Mouse (Mus musculus) C2C12 (cell line): ENCODE data around the gene Nuak2. TPM values are rescaled to one million over a fixed set of nuclear protein-coding genes. Genes with fewer than 3 reads are reported as not detected.

ENCODE experiments used
- H3K27me3 ChIP-seq: one replicate; pipeline ENCODE4 v1.6.1; 2011; ENCODE audit not compliant: control insufficient read depth, insufficient read depth, insufficient read length
- H3K36me3 ChIP-seq: one replicate; pipeline ENCODE4 v1.6.1; 2011; ENCODE audit not compliant: control insufficient read depth, insufficient read depth
- H3K4me3 ChIP-seq: one replicate; pipeline ENCODE4 v1.5.1; 2011; ENCODE audit warnings: mild to moderate bottlenecking, control low read depth; ENCODE audit not compliant: poor library complexity, insufficient read depth, severe bottlenecking
- H3K79me2 ChIP-seq: one replicate; pipeline ENCODE4 v1.6.1; 2011; ENCODE audit not compliant: control insufficient read depth, insufficient read depth
- H3K79me3 ChIP-seq: one replicate; pipeline ENCODE4 v1.6.1; 2011; ENCODE audit warnings: low read depth, control low read depth
- H3ac ChIP-seq: one replicate; pipeline ENCODE3; 2011; ENCODE audit warnings: low read depth; ENCODE audit not compliant: control insufficient read depth, insufficient read length
- CEBPB ChIP-seq: IDR thresholded peaks from one replicate; pipeline ENCODE4 v1.6.1; 2011; ENCODE audit warnings: low read depth, mild to moderate bottlenecking, control low read depth, moderate library complexity
- CTCF ChIP-seq: IDR thresholded peaks from one replicate; pipeline ENCODE4 v1.5.1; 2011; ENCODE audit not compliant: control insufficient read depth, insufficient read depth, insufficient read length
- FOSL1 ChIP-seq: IDR thresholded peaks from one replicate; pipeline ENCODE4 v1.8.0; 2011; ENCODE audit warnings: mild to moderate bottlenecking, low read length; ENCODE audit not compliant: poor library complexity, insufficient read depth, severe bottlenecking
- MAX ChIP-seq: IDR thresholded peaks from one replicate; pipeline ENCODE4 v1.6.1; 2011; ENCODE audit warnings: mild to moderate bottlenecking, control low read depth
- MYOD1 ChIP-seq: IDR thresholded peaks from one replicate; pipeline ENCODE4 v1.6.1; 2011; ENCODE audit warnings: low read depth; ENCODE audit not compliant: control insufficient read depth, insufficient read length
- MYOG ChIP-seq: IDR thresholded peaks from one replicate; pipeline ENCODE4 v1.6.1; 2011; ENCODE audit not compliant: control insufficient read depth, insufficient read length; ENCODE audit errors: extremely low read depth
- USF1 ChIP-seq: IDR thresholded peaks from one replicate; pipeline ENCODE4 v1.6.1; 2011; ENCODE audit warnings: low read depth, mild to moderate bottlenecking, control low read depth, moderate library complexity
- polyA plus RNA-seq: library from polyadenylated mRNA; unstranded; fragments of >200 nt; fragmentation: generic; extraction: Trizol; gene quantifications from one replicate; pipeline ENCODE4 v1.2.1, GENCODE M21; 2012; ENCODE audit warnings: missing spikeins

Gene Nuak2
- polyA plus RNA-seq, 1 experiment = 11.7 TPM

- Histone ChIP-seq H3K79me2 (peaks cover 53% of the 10 kb centered on the region), H3K79me3 (peaks cover 28% of the 10 kb centered on the region), H3K27me3 (no peaks in the 10 kb centered on the region), H3K4me3 (no peak overlapping the region), H3ac (no peak overlapping the region), H3K36me3 (peaks cover 91% of the 10 kb centered on the region)
- TF ChIP-seq MYOD1 = no peak
- TF ChIP-seq CTCF = no peak
- TF ChIP-seq MYOG = no peak
- TF ChIP-seq MAX = no peak
- no peak for TF ChIP-seq FOSL1
- no peak for TF ChIP-seq CEBPB
- TF ChIP-seq USF1 = no peak
Observed at GRCm38 (mm10) chr1:132326777-132327176, 10.9 kb downstream of the Nuak2 start.

GRCm38 (mm10) chr1:132327477-132327876 lies 11.6 kb downstream of the Nuak2 start:
- H3ac ChIP-seq = no peak overlapping the region
- H3K79me3 ChIP-seq = peaks cover 24% of the 10 kb centered on the region
- TF ChIP-seq MYOG = no peak
- TF ChIP-seq MAX = no peak
- no peaks in the 10 kb centered on the region for H3K27me3 ChIP-seq
- peaks cover 96% of the 10 kb centered on the region for H3K36me3 ChIP-seq
- peaks cover 52% of the 10 kb centered on the region for H3K79me2 ChIP-seq
- no peak overlapping the region for H3K4me3 ChIP-seq

GRCm38 (mm10) chr1:132328565-132328964 lies 12.6 kb downstream of the Nuak2 start:
- Histone ChIP-seq H3K4me3 (no peak overlapping the region), H3K36me3 (peaks cover 95% of the 10 kb centered on the region), H3K27me3 (no peaks in the 10 kb centered on the region), H3K79me2 (peaks cover 42% of the 10 kb centered on the region), H3ac (no peak overlapping the region), H3K79me3 (peaks cover 15% of the 10 kb centered on the region)
- no peak for TF ChIP-seq MYOD1
- no peak for TF ChIP-seq MYOG
- TF ChIP-seq CTCF = no peak
- TF ChIP-seq CEBPB = no peak
- no peak for TF ChIP-seq MAX
- TF ChIP-seq USF1 = no peak
- no peak for TF ChIP-seq FOSL1

- peaks cover 84% of the 10 kb centered on the region for H3K36me3 ChIP-seq
- H3K79me3 ChIP-seq = peaks cover 11% of the 10 kb centered on the region
- H3ac ChIP-seq = no peak overlapping the region
- peaks cover 31% of the 10 kb centered on the region for H3K79me2 ChIP-seq
- no peak overlapping the region for H3K4me3 ChIP-seq
- no peaks in the 10 kb centered on the region for H3K27me3 ChIP-seq
- no peak for TF ChIP-seq MYOG
Observed at GRCm38 (mm10) chr1:132329656-132330055, 13.7 kb downstream of the Nuak2 start.

GRCm38 (mm10) chr1:132330397-132330796 lies 14.5 kb downstream of the Nuak2 start:
- peaks cover 27% of the 10 kb centered on the region for H3K79me2 ChIP-seq
- no peak overlapping the region for H3K4me3 ChIP-seq
- H3K79me3 ChIP-seq = peaks cover 10% of the 10 kb centered on the region
- H3K36me3 ChIP-seq = peaks cover 76% of the 10 kb centered on the region
- no peak overlapping the region for H3ac ChIP-seq
- H3K27me3 ChIP-seq = no peaks in the 10 kb centered on the region
- TF ChIP-seq MYOG (no peak), CEBPB (no peak), MAX (no peak), USF1 (no peak)

GRCm38 (mm10) chr1:132331283-132331682 lies 15.4 kb downstream of the Nuak2 start:
- H3K27me3 ChIP-seq = no peaks in the 10 kb centered on the region
- no peak overlapping the region for H3ac ChIP-seq
- no peak overlapping the region for H3K4me3 ChIP-seq
- H3K79me3 ChIP-seq = peaks cover 7% of the 10 kb centered on the region
- peaks cover 69% of the 10 kb centered on the region for H3K36me3 ChIP-seq
- H3K79me2 ChIP-seq = peaks cover 19% of the 10 kb centered on the region
- TF ChIP-seq CEBPB (no peak), USF1 (no peak), MYOD1 (no peak), FOSL1 (no peak), CTCF (no peak)

GRCm38 (mm10) chr1:132333201-132333600 lies 17.3 kb downstream of the Nuak2 start:
- no peak overlapping the region for H3ac ChIP-seq
- H3K79me3 ChIP-seq = peaks cover 3% of the 10 kb centered on the region
- H3K4me3 ChIP-seq = no peak overlapping the region
- TF ChIP-seq FOSL1 (no peak), USF1 (no peak), CEBPB (no peak), MAX (no peak), CTCF (no peak), MYOG (no peak), MYOD1 (no peak)
- no peaks in the 10 kb centered on the region for H3K27me3 ChIP-seq
- H3K79me2 ChIP-seq = peaks cover 6% of the 10 kb centered on the region
- peaks cover 50% of the 10 kb centered on the region for H3K36me3 ChIP-seq
